Mouse (Mus musculus) megakaryocyte progenitor cell, adult 5-6 weeks (primary cell): ENCODE measurements around the gene Lcn9. TPM values are rescaled to one million over a fixed set of nuclear protein-coding genes. Genes with fewer than 3 reads are reported as not detected.

ENCODE experiments used
- ATAC-seq: replicated peaks from 2 replicates; pipeline ENCODE4 v1.8.0; 2016; ENCODE audit warnings: mild to moderate bottlenecking, moderate TSS enrichment, inconsistent platforms; ENCODE audit not compliant: poor library complexity
- total RNA-seq, 2 experiments: library from RNA; stranded (forward) in 1 of 2; stranded (reverse) in 1 of 2; fragments of 157-497, 149-512 nt in 1 of 2; fragments of 200-1000 nt in 1 of 2; gene quantifications; 2 replicates each; pipeline versions ENCODE4 v1.2.3 to v1.2.4; 2015 to 2017

Gene Lcn9
- total RNA-seq, 2 experiments from 2014 or later = not detected

DNA sequence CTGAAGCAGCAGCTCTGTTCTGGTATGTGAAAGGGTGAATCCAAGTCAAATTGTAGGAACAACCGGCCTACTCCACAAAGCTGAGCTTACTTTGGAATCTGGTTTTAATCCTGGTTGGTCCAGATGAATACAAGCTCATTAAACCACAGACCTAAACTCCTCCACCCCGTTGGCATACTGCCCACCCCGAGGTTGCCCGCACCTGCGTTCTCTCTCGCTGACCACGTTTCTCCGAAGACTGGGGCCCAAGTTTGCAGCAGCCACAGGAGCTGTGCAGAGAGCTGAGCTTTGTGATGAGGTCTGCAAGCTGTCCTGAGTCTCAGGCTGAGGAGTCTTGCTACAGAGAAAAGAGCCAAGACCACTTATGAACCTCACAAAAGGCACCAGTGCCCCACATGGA, 23.6 kb downstream of the Lcn9 start:
- no peak for ATAC-seq

GRCm38 (mm10) chr2:25847226-25847625, 24.3 kb downstream of the Lcn9 start, which contains the start of gene Sohlh1:
Gene Sohlh1, minus strand, starts transcription at chr2:25847248.
- no peak for ATAC-seq

GRCm38 (mm10) chr2:25850330-25850729, 27.4 kb downstream of the Lcn9 start:
- peak; percentile 64 for ATAC-seq

GRCm38 (mm10) chr2:25852626-25853025, 29.7 kb downstream of the Lcn9 start:
- peak; percentile 86 for ATAC-seq

- no peak for ATAC-seq
These were observed 31.0 kb downstream of the Lcn9 start for GRCm38 (mm10) chr2:25853998-25854397.

DNA sequence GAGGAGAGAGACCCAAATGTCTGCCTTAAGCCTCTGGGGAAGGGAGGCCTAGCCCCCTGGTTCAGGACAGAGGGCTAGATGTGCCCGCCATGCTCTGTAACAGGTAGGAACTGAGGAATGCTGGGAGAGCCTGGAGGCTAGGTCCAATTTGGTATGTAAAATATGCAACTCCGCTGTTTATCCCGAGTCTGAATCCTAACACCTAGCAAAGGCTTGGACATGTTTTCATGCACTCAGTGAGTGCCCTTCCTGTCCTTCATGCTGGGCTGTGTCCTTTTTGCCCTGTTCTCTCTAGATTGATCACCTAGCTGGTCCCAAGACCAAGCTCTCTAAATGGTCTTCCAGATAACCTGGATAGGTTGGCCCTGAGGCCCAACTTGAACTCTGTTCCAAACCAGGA, 36.9 kb downstream of the Lcn9 start:
- ATAC-seq = no peak

GRCm38 (mm10) chr2:25862038-25862437, 39.1 kb downstream of the Lcn9 start:
- no peak for ATAC-seq

- no peak for ATAC-seq
These were observed 39.8 kb downstream of the Lcn9 start for GRCm38 (mm10) chr2:25862696-25863270.

- peak; percentile 31; the same call in 1 of the 2 replicates for ATAC-seq
These were observed 40.6 kb downstream of the Lcn9 start, which contains the start of gene Kcnt1 for GRCm38 (mm10) chr2:25863337-25864131. Gene Kcnt1, plus strand, starts transcription at chr2:25863734.

- ATAC-seq = no peak
These were observed 41.3 kb downstream of the Lcn9 start for GRCm38 (mm10) chr2:25864230-25864629.

DNA sequence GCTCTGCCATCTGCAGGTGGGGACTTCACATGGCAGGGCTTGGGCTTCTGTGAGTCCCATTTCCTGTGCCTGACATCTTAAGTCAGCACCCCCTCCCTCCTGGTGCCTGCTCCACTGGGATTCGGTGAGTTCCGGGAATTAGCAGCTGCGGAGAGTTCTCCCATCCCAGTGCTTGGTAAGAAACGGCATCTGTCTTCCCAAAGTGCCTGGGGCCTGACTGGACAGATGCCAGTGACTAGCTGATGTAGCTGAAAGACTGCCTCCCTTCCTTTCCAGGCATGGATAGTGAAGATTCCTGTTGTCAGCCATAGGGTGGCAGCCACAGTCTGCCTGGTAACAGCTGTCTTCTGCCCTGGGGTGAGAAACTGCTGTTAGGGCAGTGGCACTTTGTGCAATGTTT, 42.5 kb downstream of the Lcn9 start:
- ATAC-seq = no peak

GRCm38 (mm10) chr2:25866656-25867055, 43.7 kb downstream of the Lcn9 start:
- ATAC-seq = no peak

Other genes with a start within 250 kb of the Lcn9 start
- gene Mamdc4, start 248.3 kb upstream of the Lcn9 start, total RNA-seq (2015) = 0.42 and 0.86 TPM in 2 replicates
- gene Mamdc4, start 248.3 kb upstream of the Lcn9 start, total RNA-seq (2017) = 0.12 and 9.3 TPM in 2 replicates
- gene Phpt1, start 247.9 kb upstream of the Lcn9 start, total RNA-seq (2015) = 48.1 and 56.5 TPM in 2 replicates
- 29.6 and 35.4 TPM in 2 replicates for gene Phpt1, start 247.9 kb upstream of the Lcn9 start, total RNA-seq (2017)
- not detected in 2 replicates for gene Ajm1, start 241.4 kb upstream of the Lcn9 start, total RNA-seq (2015)
- gene Ajm1, start 241.4 kb upstream of the Lcn9 start, total RNA-seq (2017) = 0.10 TPM in 1 of 2 replicates, not detected in the other
- gene Rabl6, start 214.6 kb upstream of the Lcn9 start, total RNA-seq (2015) = 37.4 and 49.5 TPM in 2 replicates
- gene Rabl6, start 214.6 kb upstream of the Lcn9 start, total RNA-seq (2017) = 54.9 and 86.7 TPM in 2 replicates
- gene Ccdc183, start 205.5 kb upstream of the Lcn9 start, total RNA-seq (2015) = not detected in 2 replicates
- gene Ccdc183, start 205.5 kb upstream of the Lcn9 start, total RNA-seq (2017) = not detected in 2 replicates
- gene Tmem141, start 201.1 kb upstream of the Lcn9 start, total RNA-seq (2015) = 9.9 and 17.4 TPM in 2 replicates
- 18.1 and 18.6 TPM in 2 replicates for gene Tmem141, start 201.1 kb upstream of the Lcn9 start, total RNA-seq (2017)
- 0.68 and 1.4 TPM in 2 replicates for gene Fcna, start 195.1 kb upstream of the Lcn9 start, total RNA-seq (2015)
- gene Fcna, start 195.1 kb upstream of the Lcn9 start, total RNA-seq (2017) = 0.50 and 1.7 TPM in 2 replicates
- gene Lcn8, start 170.0 kb upstream of the Lcn9 start, total RNA-seq (2015) = not detected in 2 replicates
- not detected in 2 replicates for gene Lcn8, start 170.0 kb upstream of the Lcn9 start, total RNA-seq (2017)
- not detected in 2 replicates for gene Lcn5, start 165.2 kb upstream of the Lcn9 start, total RNA-seq (2015)
- not detected in 2 replicates for gene Lcn5, start 165.2 kb upstream of the Lcn9 start, total RNA-seq (2017)
- gene Lcn6, start 146.4 kb upstream of the Lcn9 start, total RNA-seq (2015) = not detected in 2 replicates
- not detected in 2 replicates for gene Lcn6, start 146.4 kb upstream of the Lcn9 start, total RNA-seq (2017)
- not detected in 2 replicates for gene Lcn10, start 140.4 kb upstream of the Lcn9 start, total RNA-seq (2015)
- gene Lcn10, start 140.4 kb upstream of the Lcn9 start, total RNA-seq (2017) = not detected in 2 replicates
- not detected in 2 replicates for gene Obp2a, start 123.1 kb upstream of the Lcn9 start, total RNA-seq (2015)
- not detected in 2 replicates for gene Obp2a, start 123.1 kb upstream of the Lcn9 start, total RNA-seq (2017)
- 16.0 and 19.1 TPM in 2 replicates for gene Bmyc, start 116.4 kb upstream of the Lcn9 start, total RNA-seq (2015)
- 6.5 and 8.6 TPM in 2 replicates for gene Bmyc, start 116.4 kb upstream of the Lcn9 start, total RNA-seq (2017)
- not detected in 2 replicates for gene Obp2b, start 86.1 kb upstream of the Lcn9 start, total RNA-seq (2015)
- not detected in 2 replicates for gene Obp2b, start 86.1 kb upstream of the Lcn9 start, total RNA-seq (2017)
- gene Lcn3, start 57.6 kb upstream of the Lcn9 start, total RNA-seq (2015) = not detected in 2 replicates
- not detected in 2 replicates for gene Lcn3, start 57.6 kb upstream of the Lcn9 start, total RNA-seq (2017)
- not detected in 2 replicates for gene Lcn11, start 46.1 kb upstream of the Lcn9 start, total RNA-seq (2015)
- gene Lcn11, start 46.1 kb upstream of the Lcn9 start, total RNA-seq (2017) = not detected in 2 replicates
- not detected in 2 replicates for gene Gm13539, start 40.9 kb upstream of the Lcn9 start, total RNA-seq (2015)
- gene Gm13539, start 40.9 kb upstream of the Lcn9 start, total RNA-seq (2017) = not detected in 2 replicates
- not detected in 2 replicates for gene Glt6d1, start 7.3 kb upstream of the Lcn9 start, total RNA-seq (2015)
- not detected in 2 replicates for gene Glt6d1, start 7.3 kb upstream of the Lcn9 start, total RNA-seq (2017)
- not detected in 2 replicates for gene Sohlh1, start 24.1 kb downstream of the Lcn9 start, total RNA-seq (2015)
- not detected in 2 replicates for gene Sohlh1, start 24.1 kb downstream of the Lcn9 start, total RNA-seq (2017)
- not detected in 2 replicates for gene Kcnt1, start 40.6 kb downstream of the Lcn9 start, total RNA-seq (2015)
- gene Kcnt1, start 40.6 kb downstream of the Lcn9 start, total RNA-seq (2017) = not detected in 2 replicates
- gene Camsap1, start 160.1 kb downstream of the Lcn9 start, total RNA-seq (2015) = 12.5 and 13.2 TPM in 2 replicates
- gene Camsap1, start 160.1 kb downstream of the Lcn9 start, total RNA-seq (2017) = 7.9 and 14.2 TPM in 2 replicates
- 62.2 and 62.7 TPM in 2 replicates for gene Ubac1, start 198.6 kb downstream of the Lcn9 start, total RNA-seq (2015)
- 34.4 and 44.1 TPM in 2 replicates for gene Ubac1, start 198.6 kb downstream of the Lcn9 start, total RNA-seq (2017)